Mouse (Mus musculus): ENCODE measurements around the gene Ccdc159. TPM values are rescaled to one million over a fixed set of nuclear protein-coding genes. Genes with fewer than 3 reads are reported as not detected.

Ccdc159 gene
- total RNA-seq (2021) (1 to 10 TPM; 3.0 to 3.4 TPM), polyA plus RNA-seq (2012; rRNA removed) (4.9 and 6.6 TPM in 2 replicates)
- long read RNA-seq, partial matches to known transcripts, result 2 of 3 reads
- long read RNA-seq, other reads (novel, unspliced or antisense), result 1 of 3 reads

- H3K9ac ChIP-seq (ENCODE audit: low read depth, low read length), result peak within 1 kb of the TSS; percentile 59
- TF ChIP-seq CTCF (IDR thresholded peaks at IDR 0.05) (no peak), POLR2A (IDR thresholded peaks at IDR 0.05; ENCODE audit: insufficient read depth, low read depth, low read length) (peak; percentile 96), EP300 (IDR thresholded peaks at IDR 0.05; ENCODE audit: insufficient read depth, low read depth, low read length) (peak; percentile 86)
Measured at GRCm38 (mm10) chr9:21927208-21927753, at the start of gene Ccdc159, which contains the start of gene Tmem205. Gene Ccdc159 (plus strand): TSS chr9:21927471. Gene Tmem205 (minus strand): TSS chr9:21927556.

DNA sequence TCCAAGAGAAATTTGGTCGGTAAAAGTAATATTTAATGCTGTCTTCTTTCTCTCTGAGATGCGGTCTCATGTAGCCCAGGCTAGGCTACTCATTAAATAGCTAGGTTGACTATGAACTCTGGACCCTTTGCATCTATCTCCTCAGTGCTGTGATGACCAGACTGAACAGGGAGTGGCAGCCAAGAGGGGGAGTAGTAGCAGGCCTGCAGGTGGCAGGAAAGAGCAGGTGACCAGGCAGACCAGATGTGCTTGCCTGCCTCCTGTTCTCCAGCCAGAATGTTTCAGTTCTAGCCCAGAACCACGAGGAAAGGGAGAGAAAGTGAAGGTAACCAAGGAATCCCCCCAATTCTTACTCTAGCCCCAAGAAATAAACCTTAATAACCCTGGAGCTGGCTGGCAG is 38.0 kb upstream of the Ccdc159 start:
- Histone ChIP-seq H3K9ac (ENCODE audit: low read depth, low read length) (no peak overlapping the region), H3K4me3 (no peak overlapping the region), H3K79me2 (replicated peaks; ENCODE audit: control insufficient read depth, insufficient read depth, low read length) (no peaks in the 10 kb centered on the region), H3K36me3 (ENCODE audit: control insufficient read depth, insufficient read depth, low read length) (no peaks in the 10 kb centered on the region), H3K27me3 (ENCODE audit: control insufficient read depth, insufficient read depth, low read length) (no peaks in the 10 kb centered on the region), H3K27ac (no peak overlapping the region), H3K4me1 (ENCODE audit: control insufficient read depth, insufficient read depth, low read length) (no peaks in the 10 kb centered on the region)
- intact Hi-C loops (cut with DNase I), result no loop called here
- TF ChIP-seq POLR2A (IDR thresholded peaks at IDR 0.05; ENCODE audit: insufficient read depth, low read depth, low read length) (no peak), CTCF (IDR thresholded peaks at IDR 0.05) (peak; percentile 53)
- no peak for DNase-seq
- whole genome bisulfite sequencing, result 64% methylated on average over 3 of the region's 3 CpGs

More at GRCm38 (mm10) chr9:21927208-21927753, at the start of gene Ccdc159, which contains the start of gene Tmem205:
- Histone ChIP-seq H3K79me2 (replicated peaks; ENCODE audit: control insufficient read depth, insufficient read depth, low read length) (no peaks in the 10 kb centered on the region), H3K4me1 (ENCODE audit: control insufficient read depth, insufficient read depth, low read length) (peaks cover 21% of the 10 kb centered on the region), H3K27me3 (ENCODE audit: control insufficient read depth, insufficient read depth, low read length) (no peaks in the 10 kb centered on the region), H3K36me3 (ENCODE audit: control insufficient read depth, insufficient read depth, low read length) (peaks cover 8% of the 10 kb centered on the region), H3K27ac (peak within 1 kb of the TSS; percentile 83), H3K4me3 (peak within 1 kb of the TSS; percentile 68)
- under 1% methylated on average over 28 of the region's 28 CpGs for WGBS
- peak; percentile 90 to 95 for DNase-seq
- intact Hi-C loops (cut with DNase I), result no loop called here

- H3K4me3 ChIP-seq, result peak overlapping the region; percentile 51
- DNase-seq, result peak; percentile 62 to 68
- TF ChIP-seq CTCF (IDR thresholded peaks at IDR 0.05) (peak; percentile 69), EP300 (IDR thresholded peaks at IDR 0.05; ENCODE audit: insufficient read depth, low read depth, low read length) (no peak), POLR2A (IDR thresholded peaks at IDR 0.05; ENCODE audit: insufficient read depth, low read depth, low read length) (peak; percentile 57; the same call in 1 of the 2 replicates)
- H3K27ac ChIP-seq, result no peak overlapping the region
- WGBS, result 11% methylated on average over 10 of the region's 10 CpGs
- H3K9ac ChIP-seq (ENCODE audit: low read depth, low read length), result no peak overlapping the region
- H3K4me1 ChIP-seq (ENCODE audit: control insufficient read depth, insufficient read depth, low read length), result peaks cover 1% of the 10 kb centered on the region
- no peaks in the 10 kb centered on the region for H3K79me2 ChIP-seq (replicated peaks; ENCODE audit: control insufficient read depth, insufficient read depth, low read length)
- intact Hi-C loops (cut with DNase I), result no loop called here
- no peaks in the 10 kb centered on the region for H3K27me3 ChIP-seq (ENCODE audit: control insufficient read depth, insufficient read depth, low read length)
- H3K36me3 ChIP-seq (ENCODE audit: control insufficient read depth, insufficient read depth, low read length), result no peaks in the 10 kb centered on the region
Measured at GRCm38 (mm10) chr9:21901223-21901820, 25.9 kb upstream of the Ccdc159 start.

DNA sequence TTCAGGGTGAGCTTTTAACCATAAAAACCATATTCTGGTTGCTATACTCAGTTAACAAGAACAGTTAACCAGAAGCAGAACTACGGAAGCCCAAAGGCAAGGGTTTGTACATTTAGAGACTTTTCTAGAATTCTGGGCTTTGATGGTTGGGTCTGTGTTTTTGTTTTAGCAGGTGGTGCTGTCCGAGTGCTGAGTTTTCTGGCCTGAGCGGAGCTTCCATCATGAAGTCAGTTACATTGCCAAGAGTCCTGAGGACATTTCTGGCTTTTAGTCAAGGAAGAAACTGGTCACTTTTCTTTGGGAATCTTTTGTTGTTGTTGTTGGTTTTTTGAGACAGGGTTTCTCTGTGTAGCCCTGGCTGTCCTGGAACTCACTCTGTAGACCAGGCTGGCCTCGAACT is 23.2 kb upstream of the Ccdc159 start:
- TF ChIP-seq POLR2A (IDR thresholded peaks at IDR 0.05; ENCODE audit: insufficient read depth, low read depth, low read length) (no peak), CTCF (IDR thresholded peaks at IDR 0.05) (no peak), EP300 (IDR thresholded peaks at IDR 0.05; ENCODE audit: insufficient read depth, low read depth, low read length) (no peak)
- Histone ChIP-seq H3K36me3 (ENCODE audit: control insufficient read depth, insufficient read depth, low read length) (no peaks in the 10 kb centered on the region), H3K27ac (no peak overlapping the region), H3K27me3 (ENCODE audit: control insufficient read depth, insufficient read depth, low read length) (no peaks in the 10 kb centered on the region), H3K4me3 (no peak overlapping the region), H3K4me1 (ENCODE audit: control insufficient read depth, insufficient read depth, low read length) (peaks cover 1% of the 10 kb centered on the region), H3K9ac (ENCODE audit: low read depth, low read length) (no peak overlapping the region), H3K79me2 (replicated peaks; ENCODE audit: control insufficient read depth, insufficient read depth, low read length) (no peaks in the 10 kb centered on the region)
- no peak for DNase-seq
- WGBS, result 70% methylated on average over 4 of the region's 4 CpGs
- intact Hi-C loops (cut with DNase I), result no loop called here

- H3K4me3 ChIP-seq, result no peak overlapping the region
- no peaks in the 10 kb centered on the region for H3K36me3 ChIP-seq (ENCODE audit: control insufficient read depth, insufficient read depth, low read length)
- H3K79me2 ChIP-seq (replicated peaks; ENCODE audit: control insufficient read depth, insufficient read depth, low read length), result no peaks in the 10 kb centered on the region
- no peaks in the 10 kb centered on the region for H3K27me3 ChIP-seq (ENCODE audit: control insufficient read depth, insufficient read depth, low read length)
- intact Hi-C loops (cut with DNase I), result no loop called here
- TF ChIP-seq CTCF (IDR thresholded peaks at IDR 0.05) (no peak), EP300 (IDR thresholded peaks at IDR 0.05; ENCODE audit: insufficient read depth, low read depth, low read length) (no peak), POLR2A (IDR thresholded peaks at IDR 0.05; ENCODE audit: insufficient read depth, low read depth, low read length) (no peak)
- H3K9ac ChIP-seq (ENCODE audit: low read depth, low read length), result no peak overlapping the region
- no peaks in the 10 kb centered on the region for H3K4me1 ChIP-seq (ENCODE audit: control insufficient read depth, insufficient read depth, low read length)
- DNase-seq, result no peak
- 58% methylated on average over 11 of the region's 11 CpGs for WGBS
- H3K27ac ChIP-seq, result no peak overlapping the region
Measured at GRCm38 (mm10) chr9:21908216-21908615, 19.1 kb upstream of the Ccdc159 start.

Data from heart, adult 2 months (tissue).